Mouse (Mus musculus) liver, adult 2 months (tissue): ENCODE data around the gene Tigd3.

Experiments used
- CTCF ChIP-seq: fragments of 200-500 bp; IDR thresholded peaks from 2 replicates; pipeline ENCODE4 v1.5.1; 2011; ENCODE audit warnings: low read depth, low read length, control low read depth
- POLR2A ChIP-seq: fragments of 200-500 bp; IDR thresholded peaks from 2 replicates; pipeline ENCODE4 v1.6.1; 2011; ENCODE audit warnings: low read length, control low read depth; ENCODE audit not compliant: insufficient read depth; ENCODE audit errors: extremely low read depth

DNA sequence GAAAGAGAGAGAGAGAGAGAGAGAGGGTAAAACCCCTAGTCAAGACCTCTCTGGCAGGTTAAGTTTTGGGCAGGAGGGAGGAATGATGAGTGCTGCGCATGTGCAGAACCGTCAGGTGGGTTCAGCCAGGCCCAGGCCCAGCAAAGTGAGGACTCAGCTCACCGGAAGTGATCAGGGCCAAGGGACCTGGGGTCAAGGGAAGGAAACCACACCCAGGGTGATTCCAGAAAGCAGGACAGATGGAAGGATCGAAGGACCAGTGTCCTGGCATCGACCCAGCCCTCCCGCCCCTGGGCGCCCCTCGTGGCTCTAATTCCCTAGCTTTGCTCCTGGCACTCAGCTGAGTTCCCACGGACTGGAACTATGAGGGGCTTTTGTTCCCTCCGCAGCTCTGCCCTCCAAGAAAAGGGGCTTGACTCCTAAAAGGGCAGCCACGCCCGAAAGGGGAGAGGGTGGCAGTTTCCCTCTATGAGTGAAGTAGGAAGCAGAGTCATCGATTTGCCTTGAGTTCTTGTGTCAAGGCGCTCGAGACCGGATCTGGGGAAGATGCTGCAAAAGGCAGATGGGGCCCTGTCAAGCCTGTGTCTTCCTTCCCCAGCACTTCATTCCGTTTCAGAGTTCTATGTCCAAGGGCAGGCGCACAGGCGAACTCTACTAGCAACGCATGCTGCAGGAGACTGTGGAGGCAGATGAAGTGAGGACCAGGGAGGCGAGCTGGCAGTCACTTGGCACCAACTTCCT is 43.3 kb upstream of the Tigd3 start:
- TF ChIP-seq CTCF (no peak), POLR2A (no peak)
